Mouse (Mus musculus) midbrain, embryonic 14.5 days (tissue): ENCODE measurements around the gene Lzts2. TPM values are rescaled to one million over a fixed set of nuclear protein-coding genes. Genes with fewer than 3 reads are reported as not detected.

Source experiments
- ATAC-seq: fragments of 200-750 bp; cut with Nextera tagmentation; 2 replicates; pipeline ENCODE4 v1.8.0; 2017; ENCODE audit warnings: moderate number of reproducible peaks, moderate library complexity; ENCODE audit not compliant: low FRiP score, low TSS enrichment
- DNase-seq: peaks from one replicate; pipeline ENCODE4 v3.0.0-alpha.2; 2015
- H3K27ac ChIP-seq: fragments of 300-500 bp; sonication (generic); replicated peaks from 2 replicates; pipeline ENCODE4 v1.5.1; 2014; ENCODE audit warnings: mild to moderate bottlenecking, low read depth, low read length, moderate library complexity
- H3K27me3 ChIP-seq: fragments of 300-500 bp; sonication (generic); 2 replicates; pipeline ENCODE4 v1.6.1; 2014; ENCODE audit warnings: low read length, control low read depth, mixed read lengths; ENCODE audit not compliant: control insufficient read depth, insufficient read depth
- H3K36me3 ChIP-seq: fragments of 300-500 bp; sonication (generic); 2 replicates; pipeline ENCODE4 v1.6.1; 2014; ENCODE audit warnings: low read length, control low read depth; ENCODE audit not compliant: control insufficient read depth, insufficient read depth
- H3K4me1 ChIP-seq: fragments of 300-500 bp; sonication (generic); 2 replicates; pipeline ENCODE4 v1.6.1; 2014; ENCODE audit warnings: mild to moderate bottlenecking, antibody characterized with exemption, low read length, control low read depth; ENCODE audit not compliant: control insufficient read depth, insufficient read depth
- H3K4me2 ChIP-seq: fragments of 300-500 bp; sonication (generic); 2 replicates; pipeline ENCODE4 v1.6.1; 2014; ENCODE audit warnings: mild to moderate bottlenecking, low read length, moderate library complexity
- H3K4me3 ChIP-seq: fragments of 300-500 bp; sonication (generic); replicated peaks from 2 replicates; pipeline ENCODE4 v1.5.1; 2014; ENCODE audit warnings: low read depth, low read length
- H3K9ac ChIP-seq: fragments of 300-500 bp; sonication (generic); replicated peaks from 2 replicates; pipeline ENCODE4 v1.6.1; 2014; ENCODE audit warnings: mild to moderate bottlenecking, low read length, moderate library complexity
- H3K9me3 ChIP-seq: fragments of 300-500 bp; sonication (generic); 2 replicates; pipeline ENCODE4 v1.6.1; 2016; ENCODE audit warnings: low read length, control low read depth, mixed read lengths; ENCODE audit not compliant: control insufficient read depth
- WGBS: fragments of 180-500 bp; shearing (Covaris S2); extraction: QIAGEN DNeasy Blood & Tissue Kit; methylation state at CpG from one replicate; pipeline ENCODE4 v1.1.7; 2014; 5-methylcytosine and 5-hydroxymethylcytosine counted together
- polyA plus RNA-seq: library from polyadenylated mRNA; unstranded; fragments of >200 nt; fragmentation: Nextera tagmentation; extraction: Ambion mirVana; gene quantifications from 2 replicates; pipeline ENCODE4 v1.2.1, GENCODE M21; 2014

The Lzts2 gene
- polyA plus RNA-seq, 1 experiment from 2014 or later, result 21.5 TPM

- ATAC-seq (peak; percentile 91), DNase-seq (peak; percentile 100)
- under 1% methylated on average over 34 of the region's 34 CpGs for WGBS
- Histone ChIP-seq H3K4me3 (peak overlapping the region; percentile 50), H3K27ac (peak overlapping the region; percentile 95), H3K4me1 (peaks cover 19% of the 10 kb centered on the region), H3K36me3 (peaks cover 22% of the 10 kb centered on the region), H3K9ac (peak overlapping the region; percentile 77), H3K9me3 (no peaks in the 10 kb centered on the region), H3K27me3 (no peaks in the 10 kb centered on the region), H3K4me2 (peak overlapping the region; percentile 77)
Observed at GRCm38 (mm10) chr19:45058113-45058839, 44.1 kb downstream of the Lzts2 start.

DNA sequence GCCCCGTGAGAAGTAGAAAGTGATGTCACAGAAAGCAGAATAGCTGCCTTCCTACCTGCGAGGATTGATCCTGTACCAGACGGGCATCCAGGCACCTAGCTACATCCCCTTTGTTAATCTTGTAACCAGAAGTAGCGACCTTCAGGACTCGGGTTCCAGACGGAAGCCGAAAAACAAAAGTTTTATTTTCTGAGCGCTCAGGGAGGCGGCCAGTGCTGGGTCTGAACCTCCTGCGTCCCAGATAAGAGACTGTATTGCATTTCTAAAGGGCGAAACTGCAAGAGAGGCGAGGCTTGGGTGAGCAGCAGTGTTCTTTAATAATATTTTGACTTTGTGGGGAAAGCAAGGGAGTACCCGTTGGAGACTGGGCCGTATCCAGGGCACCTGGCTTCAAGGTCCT is 44.6 kb downstream of the Lzts2 start:
- H3K4me1 ChIP-seq, result peaks cover 20% of the 10 kb centered on the region
- H3K36me3 ChIP-seq, result peaks cover 17% of the 10 kb centered on the region
- ATAC-seq, result no peak
- H3K4me3 ChIP-seq, result peak overlapping the region; percentile 50
- H3K27ac ChIP-seq, result peak overlapping the region; percentile 95
- no peak for DNase-seq
- WGBS, result under 1% methylated on average over 14 of the region's 14 CpGs
- no peaks in the 10 kb centered on the region for H3K9me3 ChIP-seq
- peak overlapping the region; percentile 77 for H3K4me2 ChIP-seq
- H3K27me3 ChIP-seq, result no peaks in the 10 kb centered on the region
- peak overlapping the region; percentile 77 for H3K9ac ChIP-seq

DNA sequence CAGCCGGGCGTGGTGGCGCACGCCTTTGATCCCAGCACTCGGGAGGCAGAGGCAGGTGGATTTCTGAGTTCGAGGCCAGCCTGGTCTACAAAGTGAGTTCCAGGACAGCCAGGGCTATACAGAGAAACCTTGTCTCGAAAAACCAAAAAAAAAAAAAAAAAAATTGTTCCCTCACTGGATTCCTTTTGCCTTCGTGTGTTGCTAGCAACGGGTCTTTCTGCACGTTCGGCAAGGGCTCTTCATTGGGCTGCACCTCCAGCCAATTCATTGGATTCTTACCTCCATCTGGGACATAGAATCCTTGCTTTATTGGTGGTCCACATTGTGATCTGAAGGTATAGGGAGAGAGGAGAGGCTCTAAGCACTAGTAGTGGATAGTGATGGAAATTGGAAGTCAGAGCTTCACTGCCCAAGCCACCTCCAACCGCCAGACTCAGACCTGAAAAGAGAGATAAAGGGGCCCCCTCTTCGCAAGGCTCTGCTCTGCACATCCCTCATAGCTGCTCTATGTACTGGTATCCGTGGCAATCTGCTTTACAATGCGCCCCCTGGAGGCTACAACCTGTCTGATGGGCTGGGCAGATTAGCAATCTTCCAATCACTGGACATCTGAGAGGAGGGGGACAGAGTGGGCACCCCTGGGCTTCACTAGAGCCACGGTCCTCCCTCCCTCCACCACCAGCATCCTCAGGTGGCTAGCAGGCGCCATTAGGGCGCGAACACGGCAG is 49.5 kb downstream of the Lzts2 start:
- peak overlapping the region; percentile 36; the same call in 1 of the 2 replicates for H3K4me2 ChIP-seq
- 43% methylated on average over 20 of the region's 20 CpGs for WGBS
- ATAC-seq (no peak), DNase-seq (peak; percentile 68)
- peaks cover 39% of the 10 kb centered on the region for H3K27me3 ChIP-seq
- no peaks in the 10 kb centered on the region for H3K36me3 ChIP-seq
- H3K27ac ChIP-seq, result no peak overlapping the region
- no peaks in the 10 kb centered on the region for H3K9me3 ChIP-seq
- H3K9ac ChIP-seq, result peak overlapping the region; percentile 20; the same call in 1 of the 2 replicates
- peak overlapping the region; percentile 16 for H3K4me3 ChIP-seq
- H3K4me1 ChIP-seq, result 0 out of 2 replicates have a peak, but pooled peaks cover 8% of the 10 kb centered on the region

DNA sequence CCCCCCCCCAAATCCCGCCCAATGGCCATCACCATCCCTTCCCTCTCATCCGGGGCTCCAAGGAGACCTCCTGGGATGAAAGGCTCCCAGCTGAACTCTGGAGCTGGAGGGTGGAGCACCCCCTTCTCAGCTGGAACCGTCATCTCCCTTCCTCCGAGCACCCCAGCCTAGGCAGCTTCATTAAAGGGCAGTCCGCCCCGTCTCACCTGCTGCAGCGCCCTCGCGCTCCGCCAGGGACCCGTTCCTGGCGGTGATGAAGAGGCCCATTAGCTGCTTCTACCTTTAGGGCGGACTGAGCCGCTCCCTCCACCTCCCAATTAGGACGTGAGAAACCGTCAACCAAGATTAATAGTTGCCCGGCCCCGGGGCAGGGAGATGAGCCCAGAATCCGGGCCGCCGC is 51.0 kb downstream of the Lzts2 start:
- H3K4me1 ChIP-seq, result 0 out of 2 replicates have a peak, but pooled peaks cover 4% of the 10 kb centered on the region
- DNase-seq, result peak; percentile 27
- H3K4me2 ChIP-seq, result no peak overlapping the region
- H3K27me3 ChIP-seq, result peaks cover 39% of the 10 kb centered on the region
- 5% methylated on average over 21 of the region's 21 CpGs for WGBS
- H3K27ac ChIP-seq, result no peak overlapping the region
- H3K9ac ChIP-seq, result no peak overlapping the region
- ATAC-seq, result no peak
- no peaks in the 10 kb centered on the region for H3K9me3 ChIP-seq
- H3K36me3 ChIP-seq, result no peaks in the 10 kb centered on the region
- H3K4me3 ChIP-seq, result no peak overlapping the region

DNA sequence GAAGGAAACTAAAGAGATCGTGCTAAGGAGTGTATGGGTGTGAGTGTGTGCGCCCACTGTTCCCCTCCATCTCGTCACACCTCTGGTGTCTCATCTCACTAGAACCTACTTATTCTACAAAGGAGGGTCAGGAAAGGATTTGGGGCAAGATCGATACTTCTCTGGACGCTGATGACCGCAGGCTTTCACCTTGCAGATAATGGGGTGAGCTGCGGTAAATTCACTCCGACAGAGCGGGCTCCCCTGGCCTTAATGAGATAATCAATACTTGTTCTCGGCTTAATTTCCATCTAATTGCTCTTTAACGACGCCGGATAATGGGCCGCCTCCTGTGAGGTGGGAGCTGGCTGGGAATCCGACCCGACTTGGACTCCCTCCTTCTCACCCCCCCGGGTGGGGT is 53.0 kb downstream of the Lzts2 start:
- 21% methylated on average over 17 of the region's 17 CpGs for WGBS

DNA sequence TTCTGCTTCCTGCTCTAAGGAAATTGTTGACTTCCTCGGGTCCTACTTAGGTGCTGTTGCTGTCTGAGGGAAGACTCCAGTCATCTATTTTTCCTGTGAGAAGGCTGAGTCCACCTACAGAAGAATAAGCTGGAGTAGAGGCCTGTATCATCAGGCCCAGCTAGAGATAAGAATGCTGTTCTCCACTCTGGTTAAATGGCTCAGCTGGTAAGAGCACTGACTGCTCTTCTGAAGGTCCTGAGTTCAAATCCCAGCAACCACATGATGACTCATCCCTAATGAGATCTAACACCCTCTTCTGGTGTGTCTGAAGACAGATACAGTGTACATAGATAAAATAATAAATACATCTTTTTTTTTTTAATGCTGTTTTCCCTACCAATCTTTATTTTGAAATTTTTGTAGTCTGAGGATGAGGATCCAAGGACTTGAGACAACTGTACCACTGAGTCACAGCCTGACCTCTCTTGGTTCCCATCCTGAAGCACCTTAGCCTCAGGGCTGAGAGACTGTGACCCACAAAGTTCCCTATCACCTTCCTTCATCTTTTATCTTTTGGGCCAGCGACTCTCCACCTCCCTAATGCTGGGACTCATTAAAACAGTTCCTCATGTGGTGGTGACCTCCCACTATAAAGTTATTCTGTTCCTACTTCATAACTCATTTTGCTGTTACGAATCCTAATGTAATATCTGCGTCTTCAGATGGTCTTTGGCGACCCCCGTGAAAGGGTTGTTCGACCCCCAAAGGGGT is 53.7 kb downstream of the Lzts2 start:
- 82% methylated on average over 7 of the region's 7 CpGs for WGBS
- peaks cover 39% of the 10 kb centered on the region for H3K27me3 ChIP-seq
- no peak for ATAC-seq

More for the DNA sequence above, 53.0 kb downstream of the Lzts2 start:
- peaks cover 39% of the 10 kb centered on the region for H3K27me3 ChIP-seq
- no peak overlapping the region for H3K9ac ChIP-seq
- no peak overlapping the region for H3K27ac ChIP-seq
- no peaks in the 10 kb centered on the region for H3K9me3 ChIP-seq
- ATAC-seq (no peak), DNase-seq (no peak)
- no peaks in the 10 kb centered on the region for H3K36me3 ChIP-seq
- no peak overlapping the region for H3K4me3 ChIP-seq
- 0 out of 2 replicates have a peak, but pooled peaks cover 4% of the 10 kb centered on the region for H3K4me1 ChIP-seq
- H3K4me2 ChIP-seq, result no peak overlapping the region

DNA sequence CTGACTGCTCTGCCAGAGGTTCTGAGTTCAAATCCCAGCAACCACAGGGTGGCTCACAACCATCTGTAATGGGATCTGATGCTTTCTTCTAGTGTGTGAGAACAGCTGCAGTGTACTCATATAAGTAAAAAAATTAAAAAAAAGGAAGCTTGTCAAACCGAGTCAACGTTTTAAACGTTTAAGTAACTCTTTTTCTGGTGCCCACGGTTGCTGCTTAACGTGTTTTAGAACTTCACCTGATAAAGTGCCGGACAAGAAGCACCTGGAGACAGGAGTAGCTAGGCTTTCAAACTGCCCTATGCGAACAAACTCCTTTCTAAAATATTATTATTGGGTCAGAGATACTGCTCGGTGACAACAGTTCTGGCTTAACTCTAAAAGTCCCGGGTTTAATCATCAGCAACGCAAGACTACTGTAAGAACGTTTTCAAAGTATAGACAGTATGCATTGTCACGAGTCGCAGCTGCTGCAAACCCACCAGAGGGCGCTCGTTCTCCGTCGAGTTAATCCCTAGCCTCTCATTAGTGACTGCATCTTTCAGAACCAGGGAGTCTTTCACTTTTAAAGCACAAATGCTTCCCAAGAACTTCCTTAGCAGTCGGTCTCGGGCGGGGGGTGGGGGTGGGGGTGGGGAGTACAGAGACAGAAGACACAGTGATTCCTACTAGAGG is 59.8 kb downstream of the Lzts2 start:
- H3K9me3 ChIP-seq, result no peaks in the 10 kb centered on the region
- peaks cover 10% of the 10 kb centered on the region; the same call in 1 of the 2 replicates for H3K4me1 ChIP-seq
- DNase-seq (peak; percentile 94), ATAC-seq (peak; percentile 51; the same call in 1 of the 2 replicates)
- peak overlapping the region; percentile 92 for H3K27ac ChIP-seq
- H3K4me3 ChIP-seq, result peak overlapping the region; percentile 65
- peak overlapping the region; percentile 99 for H3K4me2 ChIP-seq
- peaks cover 36% of the 10 kb centered on the region for H3K27me3 ChIP-seq
- H3K36me3 ChIP-seq, result no peaks in the 10 kb centered on the region
- 8% methylated on average over 20 of the region's 20 CpGs for WGBS
- H3K9ac ChIP-seq, result peak overlapping the region; percentile 74

More for the DNA sequence above, 53.7 kb downstream of the Lzts2 start:
- no peaks in the 10 kb centered on the region for H3K36me3 ChIP-seq
- H3K9me3 ChIP-seq, result no peaks in the 10 kb centered on the region
- H3K27ac ChIP-seq, result no peak overlapping the region
- no peak overlapping the region for H3K9ac ChIP-seq
- no peak overlapping the region for H3K4me2 ChIP-seq
- H3K4me3 ChIP-seq, result no peak overlapping the region
- DNase-seq, result no peak
- 0 out of 2 replicates have a peak, but pooled peaks cover 4% of the 10 kb centered on the region for H3K4me1 ChIP-seq
